Mouse (Mus musculus): ENCODE results near the gene Akirin1. TPM values are rescaled to one million over a fixed set of nuclear protein-coding genes. Genes with fewer than 3 reads are reported as not detected.
A peak's percentile ranks its signal among the peaks of the same experiment; 100 is the strongest.

Akirin1 gene
- polyA plus RNA-seq (2017; shearing (Covaris generic)), result 10 to 100 TPM in 1 of 2 experiments, 1 to 10 TPM in 1; 8.3 to 14.4 TPM

GRCm38 (mm10) chr4:123750152-123750651, at the start of gene Akirin1:
TSS of gene Akirin1 (minus strand) at chr4:123750345.
- ATAC-seq, result peak; percentile 95

GRCm38 (mm10) chr4:123797856-123798255, 47.7 kb upstream of the Akirin1 start:
- ATAC-seq, result no peak

GRCm38 (mm10) chr4:123797403-123797802, 47.3 kb upstream of the Akirin1 start:
- ATAC-seq, result no peak

- no peak for ATAC-seq
These were observed 44.9 kb upstream of the Akirin1 start for GRCm38 (mm10) chr4:123795057-123795456.

- no peak for ATAC-seq
These were observed 43.0 kb upstream of the Akirin1 start for GRCm38 (mm10) chr4:123793136-123793535.

GRCm38 (mm10) chr4:123792666-123793065, 42.5 kb upstream of the Akirin1 start:
- ATAC-seq, result no peak

- no peak for ATAC-seq
These were observed 37.2 kb upstream of the Akirin1 start, which contains the start of gene Rhbdl2 for GRCm38 (mm10) chr4:123787191-123787985. TSS of gene Rhbdl2 (plus strand) at chr4:123787874.

- ATAC-seq, result no peak
These were observed 18.1 kb upstream of the Akirin1 start for GRCm38 (mm10) chr4:123768234-123768633.

- no peak for ATAC-seq
These were observed 17.7 kb upstream of the Akirin1 start for GRCm38 (mm10) chr4:123767807-123768206.

GRCm38 (mm10) chr4:123765071-123765470, 14.9 kb upstream of the Akirin1 start:
- no peak for ATAC-seq

- no peak for ATAC-seq
These were observed 8.2 kb upstream of the Akirin1 start for GRCm38 (mm10) chr4:123758306-123758705.

GRCm38 (mm10) chr4:123750707-123751312, 665 bp upstream of the Akirin1 start:
- no peak for ATAC-seq

GRCm38 (mm10) chr4:123749484-123750130, 538 bp downstream of the Akirin1 start:
- peak; percentile 21 for ATAC-seq

GRCm38 (mm10) chr4:123748726-123749415, 1.3 kb downstream of the Akirin1 start:
- no peak for ATAC-seq

- ATAC-seq, result no peak
These were observed 4.8 kb downstream of the Akirin1 start for GRCm38 (mm10) chr4:123745221-123745775.

GRCm38 (mm10) chr4:123742891-123743290, 7.3 kb downstream of the Akirin1 start:
- ATAC-seq, result no peak

GRCm38 (mm10) chr4:123738708-123739107, 11.4 kb downstream of the Akirin1 start:
- no peak for ATAC-seq

GRCm38 (mm10) chr4:123733532-123733931, 16.6 kb downstream of the Akirin1 start:
- ATAC-seq, result no peak

GRCm38 (mm10) chr4:123732921-123733320, 17.2 kb downstream of the Akirin1 start:
- ATAC-seq, result no peak

GRCm38 (mm10) chr4:123732163-123732910, 17.8 kb downstream of the Akirin1 start:
- no peak for ATAC-seq

- ATAC-seq, result no peak
These were observed 28.4 kb downstream of the Akirin1 start for GRCm38 (mm10) chr4:123721761-123722160.

GRCm38 (mm10) chr4:123718434-123718780, 31.7 kb downstream of the Akirin1 start:
- peak; percentile 20 for ATAC-seq

Measured in CD4-positive, CD25-positive, alpha-beta regulatory T cell, adult 4 months (primary cell).